Mouse (Mus musculus) right cerebral cortex, adult 2 months (tissue): ENCODE results near the gene Sectm1a.
A peak's percentile ranks its signal among the peaks of the same experiment; 100 is the strongest.
"Not testable (repeated sequence)": the region's sequence is repeated elsewhere in the genome, so short reads cannot be mapped to it uniquely, and the experiment has no call there.

Experiments used
- DNase-seq, 2 experiments: peaks; one replicate each; pipeline ENCODE4 v3.0.0; 2021 to 2022; ENCODE audit warnings: low spot score in 2 of 2

The Sectm1a gene

GRCm38 (mm10) chr11:121047826-121048399 is 33.1 kb downstream of the Sectm1a start:
- peak; percentile 36 to 41 for DNase-seq

- no peak for DNase-seq
Measured at GRCm38 (mm10) chr11:121045286-121045685, 35.7 kb downstream of the Sectm1a start.

GRCm38 (mm10) chr11:121043025-121043424 is 38.0 kb downstream of the Sectm1a start:
- not testable (repeated sequence) for DNase-seq

- DNase-seq = no peak
Measured at GRCm38 (mm10) chr11:121042480-121042879, 38.5 kb downstream of the Sectm1a start.

GRCm38 (mm10) chr11:121041636-121042035 is 39.4 kb downstream of the Sectm1a start:
- DNase-seq = no peak

GRCm38 (mm10) chr11:121041212-121041611 is 39.8 kb downstream of the Sectm1a start:
- DNase-seq = peak; percentile 84 to 91

GRCm38 (mm10) chr11:121039302-121039701 is 41.7 kb downstream of the Sectm1a start, which contains the start of gene Cd7:
TSS of gene Cd7 (minus strand) at chr11:121039418.
- peak in 1 of 2 experiments; percentile 14 for DNase-seq

- peak; percentile 28 to 52 for DNase-seq
Measured at GRCm38 (mm10) chr11:121038366-121039240, 42.4 kb downstream of the Sectm1a start.

GRCm38 (mm10) chr11:121033118-121033517 is 47.9 kb downstream of the Sectm1a start:
- no peak for DNase-seq

GRCm38 (mm10) chr11:121027259-121027658 is 53.8 kb downstream of the Sectm1a start:
- no peak for DNase-seq

- DNase-seq = no peak
Measured at GRCm38 (mm10) chr11:121024163-121024562, 56.9 kb downstream of the Sectm1a start.

- DNase-seq = no peak
Measured at GRCm38 (mm10) chr11:121019501-121019900, 61.5 kb downstream of the Sectm1a start.

- peak; percentile 57 to 66 for DNase-seq
Measured at GRCm38 (mm10) chr11:121017703-121018102, 63.3 kb downstream of the Sectm1a start.
